Mouse (Mus musculus) spleen, adult 12 weeks (tissue): ENCODE results near the gene Il1rap.

ENCODE experiments used
- DNase-seq: peaks from one replicate; pipeline ENCODE4 v3.0.0; 2022; ENCODE audit warnings: low spot score

Gene Il1rap

GRCm38 (mm10) chr16:26581048-26581912, at the start of gene Il1rap:
Il1rap (plus strand) TSS chr16:26581704.
- DNase-seq = peak; percentile 77

GRCm38 (mm10) chr16:26532287-26532686, 49.2 kb upstream of the Il1rap start:
- no peak for DNase-seq

GRCm38 (mm10) chr16:26546170-26546878, 35.2 kb upstream of the Il1rap start:
- DNase-seq = no peak

DNA sequence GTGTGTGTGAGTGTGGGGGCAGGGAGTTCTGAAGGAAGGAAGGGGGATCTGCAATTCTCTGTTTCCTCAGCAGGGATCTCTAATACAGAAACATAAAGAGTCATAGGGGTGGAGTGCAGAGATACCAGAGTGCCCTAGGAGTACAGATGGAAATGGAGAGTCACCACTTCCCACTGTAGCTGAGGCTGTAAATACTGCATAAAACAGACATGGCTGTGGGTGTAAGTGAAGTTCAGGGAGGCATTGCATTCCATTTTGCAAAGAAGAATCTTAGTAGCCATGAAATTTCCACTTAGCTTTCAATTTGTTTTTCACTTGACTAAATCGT, 34.7 kb upstream of the Il1rap start:
- DNase-seq = no peak

DNA sequence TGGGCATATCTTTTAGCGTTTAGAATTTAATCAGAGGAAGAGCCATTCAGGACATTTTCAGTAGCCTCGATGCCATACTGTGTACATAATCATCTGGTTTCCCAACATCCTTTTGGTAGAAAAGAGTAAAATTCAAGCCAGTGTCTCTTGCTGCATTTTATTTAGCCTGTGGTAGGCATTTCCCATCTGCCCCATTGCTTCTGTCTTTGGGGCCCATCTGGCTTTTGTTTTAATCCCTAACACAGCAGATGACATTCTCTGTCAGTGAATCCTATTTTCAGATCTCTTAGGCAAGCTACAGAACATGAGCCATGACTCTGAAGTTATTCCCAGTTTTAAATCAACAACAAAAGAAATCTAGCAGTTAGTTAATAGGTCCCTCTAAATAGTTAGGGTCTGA, 32.3 kb upstream of the Il1rap start:
- no peak for DNase-seq

- no peak for DNase-seq
Observed at GRCm38 (mm10) chr16:26552234-26552633, 29.3 kb upstream of the Il1rap start.

GRCm38 (mm10) chr16:26558797-26559196, 22.7 kb upstream of the Il1rap start:
- DNase-seq = no peak

GRCm38 (mm10) chr16:26561743-26562142, 19.8 kb upstream of the Il1rap start:
- no peak for DNase-seq

GRCm38 (mm10) chr16:26562771-26563170, 18.7 kb upstream of the Il1rap start:
- DNase-seq = no peak

GRCm38 (mm10) chr16:26569387-26569978, 12.0 kb upstream of the Il1rap start:
- no peak for DNase-seq

- DNase-seq = no peak
Observed at GRCm38 (mm10) chr16:26571836-26572235, 9.7 kb upstream of the Il1rap start.

- DNase-seq = no peak
Observed at GRCm38 (mm10) chr16:26574173-26574572, 7.3 kb upstream of the Il1rap start.

- no peak for DNase-seq
Observed at GRCm38 (mm10) chr16:26581913-26582376, 441 bp downstream of the Il1rap start.

- no peak for DNase-seq
Observed at GRCm38 (mm10) chr16:26585806-26586205, 4.3 kb downstream of the Il1rap start.

DNA sequence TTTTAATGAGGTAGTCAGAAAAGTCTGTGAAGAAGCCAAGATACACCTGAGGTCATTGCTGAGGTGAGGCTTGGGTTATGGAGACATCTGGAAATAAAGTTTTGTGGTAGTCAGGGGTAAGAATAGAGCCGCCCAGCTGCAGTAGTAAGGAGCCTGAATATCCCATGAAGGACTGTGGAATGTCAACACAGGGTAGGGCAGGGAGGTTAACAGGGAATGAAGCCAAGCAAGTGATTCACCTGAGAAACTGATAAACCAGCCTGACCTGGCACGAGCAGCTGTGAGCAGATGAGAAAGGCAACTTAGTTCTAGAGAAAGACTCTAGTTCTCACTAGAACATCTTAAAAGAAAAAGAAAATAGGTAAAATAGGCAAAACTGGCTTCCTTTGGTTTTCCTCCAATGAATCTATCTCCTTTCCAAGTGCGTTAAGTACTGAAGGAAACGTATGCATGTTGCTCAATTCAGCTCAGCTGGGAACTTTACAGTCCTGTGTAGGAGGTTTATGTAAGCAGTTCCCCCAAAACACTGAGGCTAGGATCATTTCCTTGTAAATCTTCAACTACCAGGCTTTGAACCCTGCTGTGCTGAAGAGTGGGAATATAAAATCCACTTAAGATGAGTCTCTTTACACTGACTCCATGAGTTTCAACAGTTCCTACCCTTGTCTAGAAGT, 9.5 kb downstream of the Il1rap start:
- DNase-seq = no peak

DNA sequence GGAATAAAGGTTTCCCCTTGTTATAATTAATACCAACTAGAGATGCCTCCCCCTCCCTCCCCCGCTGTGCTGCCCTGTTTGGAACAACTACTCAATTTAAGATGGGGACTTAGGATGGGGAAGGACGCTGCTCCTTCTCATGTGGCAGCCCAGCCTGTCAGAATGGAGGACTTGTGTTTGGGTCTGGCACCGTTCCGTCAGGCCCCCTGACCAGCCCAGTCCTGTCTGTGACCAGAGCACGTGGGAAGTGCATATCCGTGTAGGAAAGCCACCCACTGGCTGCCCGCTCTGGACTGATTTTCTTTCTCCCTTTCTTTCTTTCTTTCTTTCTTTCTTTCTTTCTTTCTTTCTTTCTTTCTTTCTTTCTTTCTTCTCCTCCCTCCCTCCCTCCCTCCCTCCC, 14.9 kb downstream of the Il1rap start:
- DNase-seq = no peak

- no peak for DNase-seq
Observed at GRCm38 (mm10) chr16:26597307-26597706, 15.8 kb downstream of the Il1rap start.

- no peak for DNase-seq
Observed at GRCm38 (mm10) chr16:26598591-26598990, 17.1 kb downstream of the Il1rap start.

- DNase-seq = no peak
Observed at GRCm38 (mm10) chr16:26601482-26601881, 20.0 kb downstream of the Il1rap start.

DNA sequence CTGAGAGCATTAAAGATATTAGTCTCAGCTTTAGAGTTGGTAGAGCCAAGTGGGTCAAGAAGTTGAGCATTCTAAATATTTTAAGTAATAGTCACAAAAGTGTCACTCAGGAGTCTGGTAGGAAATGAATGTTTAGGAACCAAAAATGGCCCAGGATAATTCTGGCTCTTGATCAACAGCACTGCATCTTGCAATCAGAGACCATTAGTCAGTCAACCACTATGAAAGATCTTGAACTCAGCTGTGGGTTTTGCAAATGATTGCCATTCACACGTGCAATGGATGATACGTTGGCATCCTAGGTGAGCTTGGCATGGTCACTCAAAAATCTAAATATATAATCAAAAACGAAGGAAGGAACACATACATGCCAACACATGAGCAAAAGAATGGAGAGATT, 23.1 kb downstream of the Il1rap start:
- DNase-seq = no peak

DNA sequence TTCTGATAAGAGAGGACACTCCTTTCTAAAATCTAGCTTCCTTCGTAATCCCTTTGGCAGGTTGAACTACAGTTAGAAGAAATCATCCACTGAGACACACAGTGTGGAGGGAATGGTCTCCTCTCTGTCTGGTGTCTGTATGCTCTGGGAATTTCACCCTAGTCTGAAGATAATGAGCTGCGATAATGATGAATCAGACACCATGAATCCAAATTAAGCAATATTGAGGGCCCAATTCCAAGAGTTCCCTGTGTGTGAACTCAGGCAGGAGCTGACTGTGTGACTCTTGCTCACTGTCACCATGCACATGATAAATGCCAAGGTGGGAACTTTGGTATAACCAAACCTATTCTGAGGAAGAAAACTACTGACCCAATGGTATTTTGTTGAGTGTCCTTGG, 26.5 kb downstream of the Il1rap start:
- DNase-seq = no peak

GRCm38 (mm10) chr16:26610508-26610907, 29.0 kb downstream of the Il1rap start:
- DNase-seq = no peak
